12 mouse cellular contexts compared by ENCODE assay signal in genomic region chr4:126779148-126779581, GRCm38 (mm10). TPM values are rescaled to one million over a fixed set of nuclear protein-coding genes. Genes with fewer than 3 reads are reported as not detected.
DNase-seq lines count a peak whose midpoint lies in the region; ATAC-seq and TF ChIP-seq lines count a peak whose summit lies in the region.
"Had no signal": no experiment of that assay in that cellular context is flagged by ENCODE, and none has a peak within 500 bp of the region (broad histone marks: within the 10 kb centered on the region; RNA-seq: fewer than 3 reads in every experiment).

No protein-coding gene starts in this region.

- no peak overlapping the region for H3K4me3 ChIP-seq in lung, embryonic 14.5 days (ENCODE audit: low read depth, low read length)
- no peak overlapping the region for H3K4me3 ChIP-seq in hindbrain, embryonic 15.5 days
- no peak overlapping the region for H3K4me3 ChIP-seq in stomach, postnatal 0 days (ENCODE audit: low read depth, low read length)
- H3K4me3 ChIP-seq: megakaryocyte, embryonic 14.5 days had no signal

- no peaks in the 10 kb centered on the region for H3K4me1 ChIP-seq in lung, embryonic 14.5 days (ENCODE audit: insufficient read depth)
- peaks cover 41% of the 10 kb centered on the region for H3K4me1 ChIP-seq in hindbrain, embryonic 15.5 days (replicated peaks)
- no peaks in the 10 kb centered on the region for H3K4me1 ChIP-seq in stomach, postnatal 0 days (replicated peaks; ENCODE audit: control insufficient read depth, insufficient read depth)

- no peak for TF ChIP-seq CTCF in lung, embryonic 14.5 days (IDR thresholded peaks at IDR 0.05; ENCODE audit: low read depth)
- TF ChIP-seq CTCF in stomach, postnatal 0 days (IDR thresholded peaks at IDR 0.05; ENCODE audit: low read depth) = no peak

- no peak overlapping the region for H3K27ac ChIP-seq in lung, embryonic 14.5 days (ENCODE audit: low read depth)
- H3K27ac ChIP-seq in hindbrain, embryonic 15.5 days (replicated peaks) = peak overlapping the region; percentile 66
- no peak overlapping the region for H3K27ac ChIP-seq in stomach, postnatal 0 days (replicated peaks)
- H3K27ac ChIP-seq: liver, embryonic 14.5 days had no signal

- DNase-seq in frontal cortex, postnatal 10 days (ENCODE audit: low spot score in 2 of 2) = no peak
- peak; percentile 6 for DNase-seq in lung, embryonic 14.5 days
- no peak for DNase-seq in lung, postnatal 10 days
- no peak for DNase-seq in stomach, postnatal 0 days (ENCODE audit: low spot score)
- no peak for DNase-seq in cerebellum, adult 18-20 months
- no peak for DNase-seq in right cerebral cortex, postnatal 25 days
- DNase-seq: adrenal gland, postnatal 25 days; cerebellum, postnatal 10 days had no signal

- WGBS in lung, embryonic 14.5 days = 42% methylated on average over 8 of the region's 8 CpGs
- WGBS in hindbrain, embryonic 15.5 days = 16% methylated on average over 8 of the region's 8 CpGs
- WGBS in stomach, postnatal 0 days = 52% methylated on average over 8 of the region's 8 CpGs

- no peaks in the 10 kb centered on the region for H3K27me3 ChIP-seq in lung, embryonic 14.5 days (ENCODE audit: insufficient read depth, low read length)
- no peaks in the 10 kb centered on the region for H3K27me3 ChIP-seq in hindbrain, embryonic 15.5 days
- H3K27me3 ChIP-seq in stomach, postnatal 0 days (ENCODE audit: control insufficient read depth, insufficient read depth, low read length) = no peaks in the 10 kb centered on the region
- H3K27me3 ChIP-seq: megakaryocyte, embryonic 14.5 days had no signal

- ATAC-seq in frontal cortex, adult (ENCODE audit: low TSS enrichment) = peak; percentile 72
- ATAC-seq in lung, embryonic 14.5 days (ENCODE audit: insufficient read depth) = no peak
- peak; percentile 69; the same call in 1 of the 2 replicates for ATAC-seq in hindbrain, embryonic 15.5 days (ENCODE audit: low FRiP score, low read depth)
- ATAC-seq in stomach, postnatal 0 days (ENCODE audit: low FRiP score, low TSS enrichment) = no peak

- TF ChIP-seq EP300 in stomach, postnatal 0 days (optimal IDR thresholded peaks at IDR 0.05) = no peak

- H3K9me3 ChIP-seq in lung, embryonic 14.5 days (ENCODE audit: low read depth, low read length) = no peaks in the 10 kb centered on the region
- no peaks in the 10 kb centered on the region for H3K9me3 ChIP-seq in hindbrain, embryonic 15.5 days
- H3K9me3 ChIP-seq in stomach, postnatal 0 days (ENCODE audit: control insufficient read depth, low read length) = no peaks in the 10 kb centered on the region
- H3K9me3 ChIP-seq: megakaryocyte, embryonic 14.5 days had no signal

- no peaks in the 10 kb centered on the region for H3K36me3 ChIP-seq in lung, embryonic 14.5 days (ENCODE audit: insufficient read depth)
- no peaks in the 10 kb centered on the region for H3K36me3 ChIP-seq in hindbrain, embryonic 15.5 days
- H3K36me3 ChIP-seq in stomach, postnatal 0 days (ENCODE audit: control insufficient read depth, insufficient read depth, low read length) = no peaks in the 10 kb centered on the region

- no peak overlapping the region for H3K4me2 ChIP-seq in lung, embryonic 14.5 days
- H3K4me2 ChIP-seq in hindbrain, embryonic 15.5 days = peak overlapping the region; percentile 45
- H3K4me2 ChIP-seq in stomach, postnatal 0 days (replicated peaks; ENCODE audit: low read depth) = no peak overlapping the region

- no peak overlapping the region for H3K9ac ChIP-seq in lung, embryonic 14.5 days
- peak overlapping the region; percentile 1; the same call in 1 of the 2 replicates for H3K9ac ChIP-seq in hindbrain, embryonic 15.5 days
- 0 out of 2 replicates have a peak overlapping the region, but pooled peaks have one; percentile 2 for H3K9ac ChIP-seq in stomach, postnatal 0 days (ENCODE audit: low read length)
- H3K9ac ChIP-seq: liver, embryonic 14.5 days had no signal

RNA-seq across cellular contexts. Expression of gene AU040320, which starts 25.8 kb away (rescaled TPM):
- polyA plus RNA-seq in lung, embryonic 14.5 days (2014; fragmentation: Nextera tagmentation; extraction: Ambion mirVana) = 20.9 and 23.1 TPM in 2 replicates
- polyA plus RNA-seq in hindbrain, embryonic 15.5 days (2015; fragmentation: Nextera tagmentation; extraction: Ambion mirVana) = 39.5 and 41.4 TPM in 2 replicates
- polyA plus RNA-seq in stomach, postnatal 0 days (2015; fragmentation: Nextera tagmentation; extraction: Ambion mirVana) = 18.2 and 20.2 TPM in 2 replicates

RNA-seq across cellular contexts. Expression of gene Ncdn, which starts 25.9 kb away (rescaled TPM):
- polyA plus RNA-seq in lung, embryonic 14.5 days (2014; fragmentation: Nextera tagmentation; extraction: Ambion mirVana) = 28.7 and 30.4 TPM in 2 replicates
- 130 and 146 TPM in 2 replicates for polyA plus RNA-seq in hindbrain, embryonic 15.5 days (2015; fragmentation: Nextera tagmentation; extraction: Ambion mirVana)
- 13.4 and 14.5 TPM in 2 replicates for polyA plus RNA-seq in stomach, postnatal 0 days (2015; fragmentation: Nextera tagmentation; extraction: Ambion mirVana)

RNA-seq across cellular contexts. Expression of gene Tfap2e, which starts 43.1 kb away (rescaled TPM):
- not detected in 2 replicates for polyA plus RNA-seq in lung, embryonic 14.5 days (2014; fragmentation: Nextera tagmentation; extraction: Ambion mirVana)
- polyA plus RNA-seq in hindbrain, embryonic 15.5 days (2015; fragmentation: Nextera tagmentation; extraction: Ambion mirVana) = 0.32 and 0.51 TPM in 2 replicates
- 0.80 and 1.0 TPM in 2 replicates for polyA plus RNA-seq in stomach, postnatal 0 days (2015; fragmentation: Nextera tagmentation; extraction: Ambion mirVana)
- polyA plus RNA-seq: liver, embryonic 14.5 days had no signal

Comparison
In these comparisons a context has a peak if more than half of its experiments do, and no peak if none do; other contexts are left out.
1. ATAC-seq: peak in frontal cortex, adult (single experiment) and hindbrain, embryonic 15.5 days (single experiment); none in lung, embryonic 14.5 days (single experiment) and stomach, postnatal 0 days (single experiment).